In genomic region chr13:97240965-97241786, GRCm38 (mm10) we compare ENCODE assay signal across 7 mouse cellular contexts. TPM values are rescaled to one million over a fixed set of nuclear protein-coding genes. Genes with fewer than 3 reads are reported as not detected.
DNase-seq lines count a peak whose midpoint lies in the region; ATAC-seq lines count a peak whose summit lies in the region.

TSS of gene Enc1 (plus strand) at chr13:97241105.

- ATAC-seq in intestine, embryonic 15.5 days = peak; percentile 92

- H3K4me1 ChIP-seq in intestine, embryonic 15.5 days (replicated peaks) = peaks cover 42% of the 10 kb centered on the region
- H3K4me1 ChIP-seq in midbrain, embryonic 10.5 days = peaks cover 71% of the 10 kb centered on the region

- peak within 1 kb of the TSS; percentile 84 for H3K4me3 ChIP-seq in intestine, embryonic 15.5 days (replicated peaks)
- H3K4me3 ChIP-seq in midbrain, embryonic 10.5 days = peak within 1 kb of the TSS; percentile 90

- H3K9ac ChIP-seq in intestine, embryonic 15.5 days = peak within 1 kb of the TSS; percentile 94

- no peaks in the 10 kb centered on the region for H3K27me3 ChIP-seq in intestine, embryonic 15.5 days (replicated peaks)
- peaks cover 34% of the 10 kb centered on the region for H3K27me3 ChIP-seq in midbrain, embryonic 10.5 days (ENCODE audit: low read depth, poor library complexity, severe bottlenecking)

- peak; percentile 95 for DNase-seq in adrenal gland, postnatal 10 days
- DNase-seq in embryo, embryonic 11.5 days (ENCODE audit: low read depth, low spot score) = peak; percentile 93
- DNase-seq in gastrocnemius, postnatal 4 days (ENCODE audit: low spot score in 2 of 2) = peak; percentile 88 to 91
- DNase-seq in left cerebral cortex, postnatal 36 days (ENCODE audit: low spot score in 2 of 2) = peak; percentile 90 to 91
- peak; percentile 94 for DNase-seq in midbrain, embryonic 10.5 days (ENCODE audit: low spot score)
- DNase-seq in skeletal muscle tissue, adult 2 months (ENCODE audit: low read depth, low spot score) = peak; percentile 89

- H3K4me2 ChIP-seq in intestine, embryonic 15.5 days (replicated peaks) = peak within 1 kb of the TSS; percentile 92

- no peaks in the 10 kb centered on the region for H3K9me3 ChIP-seq in intestine, embryonic 15.5 days
- no peaks in the 10 kb centered on the region for H3K9me3 ChIP-seq in midbrain, embryonic 10.5 days (replicated peaks)

- intact Hi-C loops in left cerebral cortex, postnatal 36 days (cut with DNase I) = loop anchor here (5.0 kb wide), 5 partner anchors 201 to 526 kb away; no protein-coding TSS in a partner anchor

- 1% methylated on average over 87 of the region's 89 CpGs for whole genome bisulfite sequencing in intestine, embryonic 15.5 days
- under 1% methylated on average over 86 of the region's 89 CpGs for WGBS in midbrain, embryonic 10.5 days

- H3K36me3 ChIP-seq in intestine, embryonic 15.5 days = peaks cover 11% of the 10 kb centered on the region; the same call in 1 of the 2 replicates
- H3K36me3 ChIP-seq in midbrain, embryonic 10.5 days = peaks cover 17% of the 10 kb centered on the region

- peak within 1 kb of the TSS; percentile 98 for H3K27ac ChIP-seq in intestine, embryonic 15.5 days
- H3K27ac ChIP-seq in midbrain, embryonic 10.5 days (replicated peaks) = peak within 1 kb of the TSS; percentile 99

RNA-seq across cellular contexts. Expression of gene Enc1, which starts in this region (rescaled TPM):
- total RNA-seq in adrenal gland, postnatal 10 days (2021) = 10 to 100 TPM; 19.6 to 20.3 TPM
- total RNA-seq in gastrocnemius, postnatal 4 days (2021) = 10 to 100 TPM; 11.0 to 12.9 TPM
- polyA plus RNA-seq in intestine, embryonic 15.5 days (2015; fragmentation: Nextera tagmentation; extraction: Ambion mirVana) = 6.0 and 6.1 TPM in 2 replicates
- 100 to 1,000 TPM; 570 to 627 TPM for total RNA-seq in left cerebral cortex, postnatal 36 days (2021)
- polyA plus RNA-seq in midbrain, embryonic 10.5 days (2016; fragmentation: Nextera tagmentation; extraction: Ambion mirVana) = 7.5 and 11.2 TPM in 2 replicates

Comparison
In these comparisons a context has a peak if more than half of its experiments do, and no peak if none do; other contexts are left out.
1. Peak in every context shown above with its lines: DNase-seq, ATAC-seq, H3K4me3 ChIP-seq and H3K27ac ChIP-seq.
2. RNA of gene Enc1 (total RNA-seq): 570 to 627 TPM in left cerebral cortex, postnatal 36 days; 19.6 to 20.3 TPM in adrenal gland, postnatal 10 days and 11.0 to 12.9 TPM in gastrocnemius, postnatal 4 days; every median in the first group is over 10 times any median in the second.